Mouse (Mus musculus) ovary, postnatal 36 days (tissue): ENCODE results near the gene Tmem274.

Experiments used
- DNase-seq: peaks from one replicate; pipeline ENCODE4 v3.0.0; 2022; ENCODE audit warnings: low spot score, mixed read lengths

Tmem274 gene

GRCm38 (mm10) chr4:149475096-149475495, 2.1 kb upstream of the Tmem274 start:
- DNase-seq = no peak

DNA sequence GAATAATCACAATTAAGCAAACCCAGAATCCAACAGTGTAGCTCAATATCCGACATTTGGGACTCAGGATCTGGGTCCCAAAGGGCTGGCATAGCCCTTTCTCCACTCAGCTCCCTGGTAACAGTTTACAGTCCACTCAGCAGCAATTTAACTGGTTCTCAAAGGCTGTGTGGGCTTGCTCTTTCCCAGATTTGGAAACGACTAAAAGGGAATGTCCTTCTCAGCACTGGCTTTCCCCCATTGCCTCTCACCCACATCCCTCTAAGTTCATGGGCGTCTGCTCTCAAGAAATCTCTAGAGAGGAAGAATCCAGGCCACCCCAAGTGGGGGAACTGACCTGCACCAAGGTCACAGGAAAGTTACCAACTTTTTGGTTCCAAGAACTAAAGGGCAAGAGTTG, 7.4 kb downstream of the Tmem274 start:
- DNase-seq = no peak

DNA sequence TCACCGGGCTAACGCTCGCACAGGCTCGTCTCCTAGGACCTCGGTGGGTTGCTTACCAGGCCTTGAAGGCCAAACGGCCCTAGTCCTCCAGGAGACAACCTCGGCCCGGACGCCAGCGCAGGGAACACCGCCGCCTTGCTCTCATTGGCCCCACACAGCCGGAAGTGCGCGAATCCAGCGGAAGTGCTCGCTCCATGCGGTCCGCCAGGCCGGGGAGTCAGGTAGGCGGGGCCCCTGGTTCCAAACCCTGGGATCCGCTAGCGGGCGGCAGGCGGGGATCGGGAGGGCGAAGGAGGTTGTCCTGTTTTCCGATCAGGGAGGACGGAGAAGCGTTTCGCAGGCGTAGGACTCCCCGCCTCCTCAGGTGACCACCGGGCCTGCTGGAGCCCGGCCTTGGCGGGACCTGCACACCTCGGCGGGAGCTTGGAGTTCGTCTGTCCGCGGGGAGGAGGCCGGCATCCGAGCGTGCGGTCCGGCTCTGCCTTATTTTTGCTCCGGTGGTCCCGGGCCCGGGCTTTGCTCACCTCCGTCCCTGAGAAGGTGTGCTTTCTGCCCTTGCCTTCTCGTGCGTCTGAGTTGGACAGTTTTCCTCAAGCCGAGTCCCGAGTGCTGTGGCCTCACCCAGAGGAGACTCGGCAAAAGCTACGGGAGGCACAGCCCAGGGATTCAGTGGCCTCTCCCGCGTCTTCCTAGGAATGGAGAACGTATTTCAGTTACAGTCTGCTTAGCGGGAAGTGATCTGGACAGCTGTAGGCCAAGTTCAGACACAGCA, 8.1 kb downstream of the Tmem274 start, which contains the start of the genes Nmnat1 and Lzic:
Gene Nmnat1, minus strand, starts transcription at position 150 of the 772 bp plus-strand sequence.
Gene Lzic, plus strand, starts transcription at position 177 of the 772 bp plus-strand sequence.
- peak; percentile 93 for DNase-seq

GRCm38 (mm10) chr4:149485825-149486206, 8.6 kb downstream of the Tmem274 start:
- DNase-seq = no peak

GRCm38 (mm10) chr4:149487729-149488128, 10.6 kb downstream of the Tmem274 start:
- DNase-seq = no peak

DNA sequence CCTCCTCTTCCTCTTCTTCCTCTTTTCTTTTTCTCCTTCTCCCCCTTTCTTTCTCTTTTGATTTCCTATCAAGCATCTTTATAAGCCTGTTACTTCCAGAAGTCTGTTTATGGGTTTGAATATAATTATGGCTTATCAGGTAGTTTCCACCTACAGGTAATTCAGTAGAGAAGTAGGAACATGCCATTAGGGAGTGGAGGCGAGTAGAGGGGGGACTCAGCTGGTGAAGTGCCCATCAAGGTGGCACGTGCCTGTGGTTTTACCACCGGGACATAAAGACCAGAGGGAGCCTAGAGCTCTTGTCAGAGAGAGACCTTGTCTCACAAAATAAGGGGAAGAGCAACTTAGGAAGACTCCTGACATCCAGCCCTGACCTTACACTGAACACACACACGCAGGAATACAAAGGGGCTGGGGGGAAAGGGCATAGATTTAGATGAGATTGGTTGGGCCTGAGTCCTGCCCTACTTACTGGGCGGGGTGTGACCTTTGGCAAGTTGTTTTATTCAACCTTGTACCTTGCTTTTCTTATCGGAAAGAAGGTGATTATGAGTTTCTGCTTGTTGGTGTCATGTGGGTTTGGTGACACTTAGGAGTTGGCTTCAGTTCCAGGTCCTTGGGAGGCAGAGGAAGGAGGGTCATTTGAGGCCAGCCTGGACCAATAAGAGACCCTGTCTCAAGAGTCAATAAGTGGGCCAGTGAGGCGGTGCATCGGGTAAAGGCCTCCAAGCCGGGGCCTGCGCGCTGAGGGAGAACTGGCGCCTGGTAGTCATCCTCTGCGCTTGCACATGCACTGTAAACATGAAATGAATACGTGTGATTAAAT, 12.4 kb downstream of the Tmem274 start:
- DNase-seq = no peak

- DNase-seq = no peak
Observed at GRCm38 (mm10) chr4:149491151-149491550, 14.0 kb downstream of the Tmem274 start.

- no peak for DNase-seq
Observed at GRCm38 (mm10) chr4:149496612-149497011, 19.4 kb downstream of the Tmem274 start.

DNA sequence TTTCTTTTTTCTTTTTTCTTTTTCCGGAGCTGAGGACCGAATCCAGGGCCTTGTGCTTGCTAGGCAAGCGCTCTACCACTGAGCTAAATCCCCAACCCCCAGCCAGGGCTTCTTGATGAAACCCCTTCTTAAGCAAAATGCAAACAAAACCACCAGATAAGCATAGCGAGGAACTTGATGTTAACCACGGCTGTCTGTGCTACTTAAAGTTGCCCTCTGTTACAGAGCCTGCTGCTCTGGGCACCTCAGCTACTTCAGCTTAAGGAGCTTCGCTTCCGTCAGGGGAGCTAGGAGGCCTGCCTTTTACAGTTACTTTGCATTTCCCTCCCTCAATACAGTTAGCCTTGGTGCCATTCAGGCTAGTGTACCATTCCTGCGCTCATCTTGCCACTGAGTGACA, 21.7 kb downstream of the Tmem274 start:
- DNase-seq = no peak

DNA sequence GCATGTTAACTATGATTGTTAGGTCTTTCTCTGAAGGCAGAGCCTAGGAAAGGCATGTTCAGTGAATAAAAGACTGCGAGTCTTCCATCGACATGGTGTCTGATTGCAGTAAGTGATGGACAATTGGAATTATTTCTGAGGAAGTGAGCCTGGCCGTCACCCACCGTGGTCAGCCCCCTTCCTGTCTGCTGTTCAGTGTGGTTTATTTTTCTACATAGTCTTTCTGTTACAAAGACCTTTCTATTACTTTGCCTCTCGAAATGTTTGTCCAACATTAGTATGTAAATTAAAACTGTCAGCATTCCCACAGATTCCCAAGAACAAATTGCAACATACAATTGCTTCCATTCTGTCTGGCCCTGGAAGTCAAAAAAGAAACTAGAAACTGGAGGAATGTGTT, 22.6 kb downstream of the Tmem274 start:
- no peak for DNase-seq

DNA sequence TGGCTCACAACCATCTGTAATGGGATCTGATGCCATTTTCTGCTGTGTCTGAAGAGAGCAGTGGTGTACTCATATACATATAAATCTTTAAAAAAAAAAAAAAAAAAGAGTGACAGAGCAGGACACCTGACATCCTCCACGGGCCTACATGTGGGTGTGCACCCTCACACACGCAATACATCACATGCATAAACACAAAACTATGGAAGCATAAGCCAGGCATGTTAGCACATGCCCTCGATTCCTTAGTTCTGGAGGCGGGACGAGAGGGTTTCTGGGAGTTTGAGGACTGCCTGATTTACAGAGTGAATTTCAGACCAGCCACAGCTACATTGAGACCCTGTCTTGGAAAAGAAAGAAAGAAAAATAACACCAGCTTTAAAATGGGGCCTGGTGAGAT, 27.2 kb downstream of the Tmem274 start:
- DNase-seq = no peak

DNA sequence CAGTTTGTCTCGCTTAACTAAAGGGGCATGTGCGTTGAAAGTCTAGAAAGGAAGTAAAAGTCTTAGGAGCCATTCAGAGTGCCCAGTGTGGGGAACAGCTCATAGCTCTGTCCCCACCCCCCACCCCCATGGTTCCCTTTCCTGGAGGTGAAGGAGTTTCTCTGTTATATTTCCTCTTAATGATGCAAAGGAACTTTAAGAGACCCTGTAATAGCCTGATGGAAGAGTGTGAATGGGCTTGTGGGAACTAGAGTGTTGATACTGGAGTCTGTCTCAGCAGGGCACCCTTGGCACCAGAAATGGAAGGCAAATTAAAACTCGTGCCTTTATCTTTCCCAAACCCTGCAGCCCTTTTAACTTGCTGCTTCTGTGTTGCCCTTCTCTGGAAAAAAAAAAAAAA, 27.7 kb downstream of the Tmem274 start:
- DNase-seq = no peak

DNA sequence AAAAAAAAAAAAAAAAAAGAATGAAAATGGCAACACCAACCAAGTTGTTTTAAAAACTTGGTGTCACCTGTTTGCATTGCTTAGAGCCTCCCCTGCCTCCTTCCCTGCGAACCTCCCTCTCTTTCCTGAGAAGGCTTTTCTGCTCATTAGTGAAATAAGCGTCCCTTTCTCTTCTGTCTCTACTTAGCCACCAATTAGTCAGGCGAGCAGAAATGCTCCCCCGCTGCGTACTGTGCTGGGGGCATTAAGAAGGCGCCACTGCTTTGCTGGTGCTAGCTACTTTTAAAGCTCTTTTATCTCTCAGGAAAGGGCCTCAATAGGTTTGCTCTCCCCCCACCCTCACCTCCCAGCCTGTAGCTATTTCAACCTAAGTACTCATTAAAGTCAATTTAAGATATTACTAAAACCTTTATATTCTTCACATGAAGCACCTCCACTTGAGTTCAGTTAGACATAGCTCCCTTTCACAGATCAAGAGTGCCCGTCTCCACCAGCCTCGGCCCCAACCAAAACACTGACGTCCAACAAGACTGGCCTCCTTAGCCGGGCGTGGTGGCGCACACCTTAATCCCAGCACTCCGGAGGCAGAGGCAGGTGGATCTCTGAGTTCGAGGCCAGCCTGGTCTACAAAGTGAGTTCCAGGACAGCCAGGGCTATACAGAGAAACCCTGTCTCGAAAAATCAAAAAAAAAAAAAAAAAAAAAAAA, 28.2 kb downstream of the Tmem274 start:
- no peak for DNase-seq

- DNase-seq = no peak
Observed at GRCm38 (mm10) chr4:149506904-149507303, 29.7 kb downstream of the Tmem274 start.

DNA sequence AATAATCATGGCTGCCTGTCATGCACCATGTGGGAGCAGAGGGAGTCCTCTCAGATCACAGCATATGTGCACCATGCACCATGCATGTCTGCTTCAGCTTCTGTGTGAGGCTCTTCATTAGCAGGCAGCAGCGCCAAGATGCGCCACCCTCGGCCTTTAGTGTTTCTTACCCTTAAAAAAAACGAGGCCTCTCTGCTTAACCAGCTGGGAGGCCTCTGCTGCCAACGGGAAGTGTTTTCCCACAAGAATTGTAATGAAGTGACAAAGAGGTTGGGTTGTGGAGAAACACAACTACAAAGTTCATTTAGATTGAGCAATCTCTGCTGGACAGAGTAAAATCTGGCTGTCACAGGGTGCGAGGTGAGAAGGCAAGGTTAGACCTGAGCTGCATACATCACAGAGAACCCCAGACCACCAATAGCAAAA, 34.1 kb downstream of the Tmem274 start:
- no peak for DNase-seq

- DNase-seq = no peak
Observed at GRCm38 (mm10) chr4:149512072-149512471, 34.9 kb downstream of the Tmem274 start.

GRCm38 (mm10) chr4:149515706-149516105, 38.5 kb downstream of the Tmem274 start:
- no peak for DNase-seq

- DNase-seq = peak; percentile 98
Observed at GRCm38 (mm10) chr4:149517868-149518340, 40.7 kb downstream of the Tmem274 start, which contains the start of gene Ctnnbip1. TSS of gene Ctnnbip1 (plus strand) at chr4:149518236.

DNA sequence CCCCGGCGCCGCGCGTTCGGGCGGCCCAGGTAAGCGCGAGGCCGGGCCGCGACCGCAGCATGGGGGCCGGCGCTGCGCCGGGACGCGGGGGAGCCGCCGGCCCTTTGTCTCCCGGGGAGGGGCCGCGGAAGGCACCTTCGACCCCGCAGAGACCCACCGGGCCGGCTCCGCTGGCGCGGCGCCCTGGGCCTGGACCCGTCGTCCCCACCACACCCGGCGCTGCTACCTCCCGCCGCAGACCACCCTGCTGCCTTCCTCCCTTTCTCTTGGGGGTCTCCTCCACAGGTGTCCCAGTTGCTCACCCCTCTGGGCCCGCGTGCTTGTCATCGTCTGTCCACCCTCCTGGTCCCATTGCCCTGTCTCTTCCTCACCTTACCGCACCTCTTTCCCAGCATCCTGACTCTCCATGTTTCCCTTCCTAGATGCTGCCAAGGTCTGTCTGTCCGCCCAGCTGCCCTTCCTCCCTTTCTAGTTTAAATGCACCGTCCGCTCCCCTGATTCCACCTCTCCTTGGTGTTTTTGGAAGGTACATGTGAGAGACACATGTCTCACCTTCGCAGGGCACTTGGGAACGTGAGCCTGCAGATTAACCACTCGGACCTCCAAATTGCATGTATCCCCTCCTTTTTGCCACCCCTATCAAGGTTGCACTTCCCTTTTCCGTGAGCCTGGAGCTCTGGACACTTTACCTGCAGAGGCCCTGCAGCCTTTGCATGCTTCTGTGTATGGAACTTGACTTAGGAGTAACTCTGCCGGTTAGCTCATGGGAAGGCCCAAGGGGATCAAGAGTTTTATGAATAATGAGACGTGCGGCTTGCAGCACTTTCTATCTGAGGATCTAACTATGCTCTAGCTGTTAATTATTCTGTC, 41.4 kb downstream of the Tmem274 start:
- no peak for DNase-seq

DNA sequence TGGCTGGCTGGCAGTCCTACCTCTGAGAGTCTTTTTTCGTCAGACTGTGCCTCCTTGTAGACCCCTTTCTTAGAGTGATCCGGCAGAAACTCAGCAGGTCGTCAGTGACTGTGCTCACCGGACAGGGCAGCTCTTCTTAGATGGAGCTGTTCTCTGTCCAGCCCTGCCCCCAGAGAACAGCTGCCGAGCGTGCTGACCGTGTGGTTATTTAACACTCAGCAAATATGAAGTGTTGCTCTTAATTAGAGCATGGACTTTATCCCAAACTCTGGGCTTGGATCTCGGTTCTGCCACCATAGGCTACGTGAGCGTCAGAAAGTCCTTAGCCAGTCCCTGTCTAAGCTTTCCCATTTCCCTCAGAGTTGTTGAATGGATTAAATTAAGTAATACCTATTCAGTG, 44.1 kb downstream of the Tmem274 start:
- DNase-seq = no peak

- DNase-seq = no peak
Observed at GRCm38 (mm10) chr4:149523961-149524360, 46.8 kb downstream of the Tmem274 start.
